Mouse (Mus musculus) hindbrain, embryonic 16.5 days (tissue): Measurements from ENCODE around the gene Apol9a. TPM values are rescaled to one million over a fixed set of nuclear protein-coding genes. Genes with fewer than 3 reads are reported as not detected.

Experiments used
- ATAC-seq: fragments of 200-750 bp; cut with Nextera tagmentation; 2 replicates; pipeline ENCODE4 v1.8.0; 2017; ENCODE audit warnings: moderate TSS enrichment, moderate library complexity
- H3K27ac ChIP-seq: fragments of 300-500 bp; sonication (generic); 2 replicates; pipeline ENCODE4 v1.5.1; 2014; ENCODE audit warnings: low read depth, mild to moderate bottlenecking, control low read depth, low read length, moderate library complexity
- H3K27me3 ChIP-seq: fragments of 300-500 bp; sonication (generic); replicated peaks from 2 replicates; pipeline ENCODE4 v1.6.1; 2014; ENCODE audit warnings: low read length; ENCODE audit not compliant: control insufficient read depth, insufficient read depth
- H3K36me3 ChIP-seq: fragments of 300-500 bp; sonication (generic); 2 replicates; pipeline ENCODE4 v1.6.1; 2014; ENCODE audit warnings: mild to moderate bottlenecking, low read length, moderate library complexity, mixed read lengths; ENCODE audit not compliant: control insufficient read depth, insufficient read depth
- H3K4me1 ChIP-seq: fragments of 300-500 bp; sonication (generic); 2 replicates; pipeline ENCODE4 v1.6.1; 2014; ENCODE audit warnings: low read depth, low read length; ENCODE audit not compliant: control insufficient read depth, insufficient read depth
- H3K4me2 ChIP-seq: fragments of 300-500 bp; sonication (generic); 2 replicates; pipeline ENCODE4 v1.6.1; 2014; ENCODE audit warnings: mild to moderate bottlenecking, low read length, control low read depth, moderate library complexity
- H3K4me3 ChIP-seq: fragments of 300-500 bp; sonication (generic); 2 replicates; pipeline ENCODE4 v1.5.1; 2014; ENCODE audit warnings: mild to moderate bottlenecking, low read length, control low read depth, moderate library complexity
- H3K9ac ChIP-seq: fragments of 300-500 bp; sonication (generic); 2 replicates; pipeline ENCODE4 v1.6.1; 2014; ENCODE audit warnings: low read depth, mild to moderate bottlenecking, control low read depth, low read length, moderate library complexity
- H3K9me3 ChIP-seq: fragments of 300-500 bp; sonication (generic); 2 replicates; pipeline ENCODE4 v1.6.1; 2014; ENCODE audit warnings: mild to moderate bottlenecking, low read length, moderate library complexity; ENCODE audit not compliant: control insufficient read depth
- WGBS: fragments of 180-500 bp; shearing (Covaris S2); extraction: QIAGEN DNeasy Blood & Tissue Kit; methylation state at CpG from one replicate; pipeline ENCODE4 v1.1.7; 2014; 5-methylcytosine and 5-hydroxymethylcytosine counted together
- polyA plus RNA-seq: library from polyadenylated mRNA; unstranded; fragments of >200 nt; fragmentation: Nextera tagmentation; extraction: Ambion mirVana; gene quantifications from 2 replicates; pipeline ENCODE4 v1.2.1, GENCODE M21; 2015

The Apol9a gene
- polyA plus RNA-seq, 1 experiment from 2014 or later, result 0.24 TPM

- Histone ChIP-seq H3K36me3 (no peaks in the 10 kb centered on the region), H3K4me3 (peak overlapping the region; percentile 37), H3K27ac (peak overlapping the region; percentile 72), H3K4me1 (peaks cover 35% of the 10 kb centered on the region), H3K27me3 (no peaks in the 10 kb centered on the region), H3K9ac (peak overlapping the region; percentile 60), H3K4me2 (peak overlapping the region; percentile 63), H3K9me3 (no peaks in the 10 kb centered on the region)
- WGBS, result 3% methylated on average over 27 of the region's 29 CpGs
- ATAC-seq, result peak; percentile 84
These were observed 52.5 kb downstream of the Apol9a start for GRCm38 (mm10) chr15:77358320-77359040.

DNA sequence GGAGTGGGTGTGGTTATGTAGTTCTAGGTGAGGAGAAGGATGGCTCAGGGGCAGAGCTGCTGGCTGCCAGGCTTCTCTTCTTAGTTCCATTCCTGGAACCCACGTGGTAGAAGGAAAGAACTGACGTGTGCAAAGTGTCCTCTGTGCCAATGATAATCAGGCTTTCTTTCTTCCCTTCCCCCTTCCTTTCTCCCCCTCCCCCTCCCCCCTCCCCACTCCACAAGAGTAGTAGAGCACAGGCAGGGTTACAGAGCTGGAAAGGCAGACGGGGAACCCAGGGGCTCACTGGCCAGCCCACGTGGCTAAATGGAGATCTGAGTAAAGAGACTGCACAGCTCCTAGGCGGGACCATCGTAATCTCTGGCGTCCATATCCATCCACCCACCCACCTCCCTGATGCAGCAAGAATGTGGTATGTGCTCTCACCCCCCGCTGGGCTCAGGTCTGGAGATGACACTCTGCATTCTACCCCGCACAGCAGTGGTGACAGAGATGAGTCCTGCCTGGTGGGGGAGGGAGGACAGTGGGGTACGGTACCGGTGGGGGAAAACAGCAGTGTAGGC lies 54.6 kb downstream of the Apol9a start:
- WGBS, result 7% methylated on average over 11 of the region's 11 CpGs
- Histone ChIP-seq H3K4me3 (peak overlapping the region; percentile 20; the same call in 1 of the 2 replicates), H3K4me1 (peaks cover 32% of the 10 kb centered on the region), H3K9me3 (no peaks in the 10 kb centered on the region), H3K27me3 (no peaks in the 10 kb centered on the region), H3K9ac (peak overlapping the region; percentile 42; the same call in 1 of the 2 replicates), H3K27ac (0 out of 2 replicates have a peak overlapping the region, but pooled peaks have one; percentile 52), H3K4me2 (peak overlapping the region; percentile 32), H3K36me3 (no peaks in the 10 kb centered on the region)
- ATAC-seq, result peak; percentile 55

GRCm38 (mm10) chr15:77354848-77355551 lies 55.9 kb downstream of the Apol9a start:
- Histone ChIP-seq H3K4me2 (no peak overlapping the region), H3K27ac (peak overlapping the region; percentile 52), H3K9ac (no peak overlapping the region; the same call in 1 of the 2 replicates), H3K4me3 (no peak overlapping the region), H3K27me3 (no peaks in the 10 kb centered on the region), H3K4me1 (peaks cover 32% of the 10 kb centered on the region), H3K36me3 (no peaks in the 10 kb centered on the region), H3K9me3 (no peaks in the 10 kb centered on the region)
- 50% methylated on average over 6 of the region's 6 CpGs for WGBS
- peak; percentile 16; the same call in 1 of the 2 replicates for ATAC-seq

DNA sequence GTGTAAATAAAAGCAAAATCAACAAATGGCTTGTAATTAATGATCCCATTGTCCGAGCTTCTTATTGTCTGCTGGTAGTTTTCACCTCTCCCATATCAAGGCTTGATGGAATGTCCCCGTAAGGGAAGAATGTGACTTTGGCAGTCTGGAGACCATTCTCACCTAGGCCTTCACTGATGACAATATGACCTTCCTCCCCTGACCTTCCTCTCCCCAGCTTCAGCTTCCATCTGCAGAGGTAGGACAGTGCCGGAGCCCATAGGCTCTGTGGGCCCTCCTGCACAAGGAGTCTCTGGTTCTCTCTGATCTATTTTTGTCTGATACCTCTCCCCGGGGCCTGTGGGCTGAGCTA lies 56.5 kb downstream of the Apol9a start:
- peaks cover 30% of the 10 kb centered on the region for H3K4me1 ChIP-seq
- no peak overlapping the region; the same call in 1 of the 2 replicates for H3K9ac ChIP-seq
- H3K9me3 ChIP-seq, result no peaks in the 10 kb centered on the region
- no peak overlapping the region for H3K4me2 ChIP-seq
- no peak for ATAC-seq
- no peak overlapping the region for H3K4me3 ChIP-seq
- no peaks in the 10 kb centered on the region for H3K36me3 ChIP-seq
- WGBS, result 39% methylated on average over 4 of the region's 4 CpGs
- H3K27ac ChIP-seq, result peak overlapping the region; percentile 52
- no peaks in the 10 kb centered on the region for H3K27me3 ChIP-seq

Other genes with a start within 250 kb of the Apol9a start
- 122 and 140 TPM in 2 replicates for gene Rbfox2, start 104.1 kb downstream of the Apol9a start, polyA plus RNA-seq
- not detected in 2 replicates for gene Apol7a, start 12.0 kb downstream of the Apol9a start, polyA plus RNA-seq
- gene Apol7b, start 36.4 kb upstream of the Apol9a start, polyA plus RNA-seq, result not detected in 2 replicates
- gene Apol10a, start 65.9 kb upstream of the Apol9a start, polyA plus RNA-seq, result not detected in 2 replicates
- gene Apol11a, start 97.1 kb upstream of the Apol9a start, polyA plus RNA-seq, result not detected in 2 replicates
- gene Apol7c, start 122.2 kb upstream of the Apol9a start, polyA plus RNA-seq, result not detected in 2 replicates
- gene 1700025B11Rik, start 150.8 kb upstream of the Apol9a start, polyA plus RNA-seq, result not detected in 2 replicates
- gene Apol10b, start 185.0 kb upstream of the Apol9a start, polyA plus RNA-seq, result 0.06 TPM in 1 of 2 replicates, not detected in the other
- not detected in 2 replicates for gene Gm36245, start 188.1 kb upstream of the Apol9a start, polyA plus RNA-seq
- not detected in 2 replicates for gene Apol11b, start 232.2 kb upstream of the Apol9a start, polyA plus RNA-seq